Mouse (Mus musculus) ZHBTc4 (cell line): ENCODE measurements around the gene Pfas.
"Not testable (repeated sequence)": the region's sequence is repeated elsewhere in the genome, so short reads cannot be mapped to it uniquely, and the experiment has no call there.

ENCODE experiments used
- DNase-seq: peaks from one replicate; pipeline ENCODE4 v3.0.0-alpha.2; 2011; ENCODE audit warnings: low read depth, low spot score

The Pfas gene

DNA sequence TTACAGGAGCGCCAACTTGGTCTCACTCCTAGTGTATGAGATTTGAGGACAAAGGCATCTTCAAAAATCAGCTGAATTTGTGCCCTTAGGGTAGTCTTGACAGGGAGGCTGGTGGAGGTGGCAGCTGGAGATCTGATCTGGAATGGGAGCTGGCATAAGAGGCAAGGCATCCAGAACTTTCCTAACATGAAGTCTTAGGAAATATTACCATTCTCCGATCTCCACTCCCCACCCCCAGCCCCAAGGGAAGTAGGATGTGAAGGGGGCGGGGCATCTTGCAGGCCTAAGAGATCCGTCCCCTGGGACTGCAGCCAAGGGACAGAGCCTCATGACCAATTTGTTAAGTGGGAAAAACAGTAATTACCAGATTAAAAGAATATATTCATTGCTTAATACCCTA, 38.0 kb downstream of the Pfas start:
- DNase-seq, result no peak

GRCm38 (mm10) chr11:68968752-68969151, 39.5 kb downstream of the Pfas start:
- DNase-seq, result no peak

- DNase-seq, result peak; percentile 95
Observed at GRCm38 (mm10) chr11:68967337-68968282, 40.6 kb downstream of the Pfas start, which contains the start of gene Slc25a35. Gene Slc25a35, plus strand, starts transcription at chr11:68968131.

- DNase-seq, result no peak
Observed at GRCm38 (mm10) chr11:68966554-68966953, 41.7 kb downstream of the Pfas start.

DNA sequence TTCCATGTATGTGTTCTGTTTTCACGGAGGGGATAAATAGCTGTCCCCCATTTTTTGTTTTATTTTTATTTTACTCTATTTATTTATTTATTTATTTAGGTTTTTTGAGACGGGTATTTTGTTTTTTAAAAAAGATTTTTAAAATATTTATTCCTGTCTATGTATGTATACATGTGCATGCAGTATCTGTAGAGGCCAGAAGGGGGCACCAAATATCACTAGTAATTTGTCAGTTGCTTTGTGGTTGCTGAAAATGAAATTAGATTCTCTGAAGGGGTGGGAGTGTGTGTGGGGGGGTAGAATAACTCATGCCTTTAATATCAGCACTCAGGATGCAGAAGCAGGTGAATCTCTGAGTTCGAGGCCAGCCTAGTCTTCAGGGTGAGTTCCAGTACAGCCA, 42.4 kb downstream of the Pfas start:
- DNase-seq, result peak; percentile 64

- no peak for DNase-seq
Observed at GRCm38 (mm10) chr11:68965050-68965449, 43.2 kb downstream of the Pfas start.

DNA sequence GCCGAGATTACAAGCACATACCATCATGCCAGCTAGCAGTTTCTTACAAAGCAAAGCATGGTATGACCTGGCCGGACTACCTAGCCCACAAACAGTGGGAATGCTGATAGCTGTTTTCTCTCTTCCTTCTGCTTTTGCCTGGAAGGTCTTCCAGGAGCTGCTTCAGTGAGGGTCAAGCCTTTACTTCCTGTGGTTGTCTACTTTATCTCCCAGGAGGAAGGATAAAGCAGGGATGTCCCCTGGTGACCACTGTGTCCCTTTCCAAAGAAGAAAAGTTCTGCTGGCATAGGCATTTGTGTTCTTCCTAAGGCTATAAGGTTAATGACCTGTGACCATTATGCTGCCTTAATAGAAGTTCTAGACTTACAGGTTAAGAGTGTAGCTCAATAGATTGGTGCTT, 44.9 kb downstream of the Pfas start:
- no peak for DNase-seq

- DNase-seq, result not testable (repeated sequence)
Observed at GRCm38 (mm10) chr11:68962159-68962558, 46.1 kb downstream of the Pfas start.

DNA sequence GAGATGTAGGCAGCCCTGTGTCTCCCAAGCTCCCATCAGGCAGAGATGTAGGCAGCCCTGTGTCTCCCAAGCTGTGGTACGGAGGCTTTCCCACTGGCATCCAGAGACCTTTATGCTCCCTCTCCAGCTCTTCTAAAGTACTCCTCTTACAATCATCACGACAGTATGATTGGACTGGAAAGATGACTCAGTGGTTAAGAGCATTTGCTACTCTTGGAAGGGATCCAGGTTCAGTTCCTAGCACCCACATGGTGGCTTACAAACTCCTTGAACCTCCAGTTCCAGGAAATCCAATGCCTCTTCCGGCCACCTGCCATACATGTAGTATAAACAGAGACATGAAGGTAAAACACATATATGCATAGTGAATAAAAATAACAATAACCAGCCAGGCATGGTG, 46.7 kb downstream of the Pfas start:
- DNase-seq, result no peak

GRCm38 (mm10) chr11:68957971-68958370, 50.3 kb downstream of the Pfas start:
- no peak for DNase-seq

- no peak for DNase-seq
Observed at GRCm38 (mm10) chr11:68957308-68957707, 51.0 kb downstream of the Pfas start, which contains the start of gene Arhgef15. Gene Arhgef15, minus strand, starts transcription at chr11:68957480.

- DNase-seq, result peak; percentile 47
Observed at GRCm38 (mm10) chr11:68956697-68957096, 51.6 kb downstream of the Pfas start.

- DNase-seq, result no peak
Observed at GRCm38 (mm10) chr11:68956107-68956506, 52.2 kb downstream of the Pfas start.

- DNase-seq, result no peak
Observed at GRCm38 (mm10) chr11:68955473-68955872, 52.8 kb downstream of the Pfas start.

- peak; percentile 30 for DNase-seq
Observed at GRCm38 (mm10) chr11:68954408-68954807, 53.9 kb downstream of the Pfas start.

GRCm38 (mm10) chr11:68953903-68954302, 54.4 kb downstream of the Pfas start:
- peak; percentile 7 for DNase-seq

- peak; percentile 39 for DNase-seq
Observed at GRCm38 (mm10) chr11:68947542-68947993, 60.7 kb downstream of the Pfas start.

DNA sequence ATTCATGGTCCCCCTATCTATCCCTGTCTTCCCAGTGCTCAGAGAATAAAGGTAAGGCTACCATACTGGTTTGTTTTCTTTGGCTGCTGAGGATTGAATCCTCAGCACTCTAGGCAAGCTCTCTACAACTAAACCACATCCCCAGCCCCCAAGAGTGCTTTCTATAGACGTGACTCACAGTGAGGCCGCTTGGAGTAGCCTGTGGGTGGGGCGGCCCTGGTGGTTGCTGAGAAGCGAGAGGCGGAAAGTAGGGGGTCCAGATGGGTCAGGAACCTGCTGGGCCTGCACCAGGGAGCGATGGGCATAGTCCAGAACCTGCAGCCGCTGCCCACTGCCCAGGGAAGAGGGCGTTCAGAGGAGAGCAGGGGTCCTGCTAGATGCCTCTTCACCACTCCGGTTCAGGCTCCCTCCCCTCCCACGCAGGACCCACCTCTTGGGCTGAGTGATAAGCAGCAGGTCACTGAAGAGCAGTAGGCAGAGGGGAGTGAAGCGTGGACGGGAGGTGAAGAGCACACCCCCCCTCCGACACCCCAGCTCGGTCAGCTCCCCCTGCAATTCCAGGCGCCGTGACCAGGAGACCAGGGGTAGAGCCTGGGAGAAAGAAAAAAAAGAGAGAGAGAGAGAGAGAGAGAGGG, 61.3 kb downstream of the Pfas start:
- DNase-seq, result no peak

DNA sequence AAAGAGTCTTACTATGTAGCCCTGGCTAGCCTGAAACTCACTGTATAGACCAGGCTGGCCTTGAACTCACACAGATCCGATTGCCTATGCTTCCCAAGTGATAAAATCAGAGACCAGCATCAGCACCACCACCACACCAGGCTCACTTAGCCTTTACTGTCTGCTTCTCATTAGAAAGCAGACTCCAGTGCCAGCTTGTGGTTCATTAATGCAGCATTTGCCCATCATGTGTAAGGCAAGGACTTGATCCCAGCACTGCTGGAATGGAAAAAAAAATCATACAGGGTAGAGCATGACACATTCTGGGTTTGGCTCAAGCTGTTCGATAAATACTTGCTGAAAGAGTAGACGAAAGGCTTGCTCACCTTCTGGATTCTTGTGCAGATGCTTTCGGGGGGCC, 62.3 kb downstream of the Pfas start:
- DNase-seq, result no peak

GRCm38 (mm10) chr11:68945245-68945644, 63.0 kb downstream of the Pfas start:
- DNase-seq, result no peak

DNA sequence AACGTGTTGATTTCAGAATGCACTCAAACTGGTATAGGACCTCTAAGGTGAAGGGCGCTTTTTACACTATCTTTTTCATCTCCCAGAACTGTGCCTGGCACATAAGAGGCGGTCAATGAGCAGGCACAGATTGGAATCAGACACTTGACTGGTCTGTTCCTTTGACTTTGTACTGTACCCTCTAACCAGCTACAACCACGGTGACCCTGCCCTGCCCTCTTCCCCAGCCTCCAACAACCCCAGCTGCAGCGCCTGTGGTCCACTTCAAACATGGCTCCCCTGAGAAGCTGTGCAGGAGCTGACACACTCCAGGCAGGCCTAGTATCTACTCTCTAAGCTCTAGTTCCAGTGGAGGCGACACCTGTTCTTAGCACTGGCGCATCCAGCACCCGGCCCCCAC, 65.5 kb downstream of the Pfas start:
- no peak for DNase-seq

DNA sequence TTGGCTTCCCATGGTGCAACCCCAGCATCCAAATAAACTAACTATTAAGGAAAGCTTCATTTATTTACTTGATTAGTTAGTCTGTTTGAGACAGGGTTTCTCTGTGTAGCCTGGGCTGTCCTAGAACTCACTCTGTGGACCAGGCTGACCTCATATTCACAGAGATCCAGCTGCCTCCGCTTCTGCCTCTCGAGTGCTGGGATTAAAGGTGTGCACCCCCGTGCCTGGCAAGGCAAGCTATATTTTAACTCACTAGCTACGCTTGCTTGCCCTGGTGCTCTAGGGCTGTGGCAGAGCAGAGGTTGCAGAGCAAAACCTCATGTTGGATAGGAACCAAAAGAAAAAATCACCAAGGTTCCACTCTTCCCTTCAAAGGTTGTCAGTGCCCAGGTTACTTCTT, 67.7 kb downstream of the Pfas start:
- DNase-seq, result no peak
